Mouse (Mus musculus): ENCODE data around the gene Gm45716. TPM values are rescaled to one million over a fixed set of nuclear protein-coding genes. Genes with fewer than 3 reads are reported as not detected.

Gm45716 gene
- polyA plus RNA-seq, 1 experiment from 2014 or later, result 21.4 TPM

GRCm38 (mm10) chr11:90264180-90264579, 76.7 kb downstream of the Gm45716 start:
- Histone ChIP-seq H3K9me3 (replicated peaks; ENCODE audit: control insufficient read depth, low read length) (no peaks in the 10 kb centered on the region), H3K36me3 (ENCODE audit: control insufficient read depth, insufficient read depth, low read length) (peaks cover 49% of the 10 kb centered on the region), H3K9ac (ENCODE audit: low read length) (no peak overlapping the region), H3K27me3 (replicated peaks; ENCODE audit: control insufficient read depth, insufficient read depth, low read length) (no peaks in the 10 kb centered on the region), H3K4me3 (ENCODE audit: low read depth, low read length) (no peak overlapping the region), H3K27ac (ENCODE audit: low read depth, low read length) (no peak overlapping the region), H3K4me2 (ENCODE audit: low read length) (no peak overlapping the region), H3K4me1 (ENCODE audit: control insufficient read depth, insufficient read depth, low read length) (no peaks in the 10 kb centered on the region; the same call in 1 of the 2 replicates)
- DNase-seq (ENCODE audit: low spot score) (no peak), ATAC-seq (no peak)
- 90% methylated on average over 11 of the region's 11 CpGs for WGBS

GRCm38 (mm10) chr11:90265581-90265980, 78.1 kb downstream of the Gm45716 start:
- peaks cover 5% of the 10 kb centered on the region; the same call in 1 of the 2 replicates for H3K4me1 ChIP-seq (ENCODE audit: control insufficient read depth, insufficient read depth, low read length)
- no peak overlapping the region for H3K9ac ChIP-seq (ENCODE audit: low read length)
- no peaks in the 10 kb centered on the region for H3K27me3 ChIP-seq (replicated peaks; ENCODE audit: control insufficient read depth, insufficient read depth, low read length)
- no peak overlapping the region for H3K27ac ChIP-seq (ENCODE audit: low read depth, low read length)
- no peak overlapping the region for H3K4me3 ChIP-seq (ENCODE audit: low read depth, low read length)
- no peak for DNase-seq (ENCODE audit: low spot score)
- no peaks in the 10 kb centered on the region for H3K9me3 ChIP-seq (replicated peaks; ENCODE audit: control insufficient read depth, low read length)
- ATAC-seq, result no peak
- H3K36me3 ChIP-seq (ENCODE audit: control insufficient read depth, insufficient read depth, low read length), result peaks cover 39% of the 10 kb centered on the region
- no peak overlapping the region for H3K4me2 ChIP-seq (ENCODE audit: low read length)
- WGBS, result 88% methylated on average over 7 of the region's 7 CpGs

- no peak overlapping the region for H3K4me2 ChIP-seq (ENCODE audit: low read length)
- H3K27me3 ChIP-seq (replicated peaks; ENCODE audit: control insufficient read depth, insufficient read depth, low read length), result no peaks in the 10 kb centered on the region
- no peak for DNase-seq (ENCODE audit: low spot score)
- no peak overlapping the region for H3K4me3 ChIP-seq (ENCODE audit: low read depth, low read length)
- no peaks in the 10 kb centered on the region for H3K9me3 ChIP-seq (replicated peaks; ENCODE audit: control insufficient read depth, low read length)
- no peak for ATAC-seq
- peaks cover 5% of the 10 kb centered on the region; the same call in 1 of the 2 replicates for H3K4me1 ChIP-seq (ENCODE audit: control insufficient read depth, insufficient read depth, low read length)
- WGBS, result 68% methylated on average over 5 of the region's 5 CpGs
- no peak overlapping the region for H3K27ac ChIP-seq (ENCODE audit: low read depth, low read length)
- H3K36me3 ChIP-seq (ENCODE audit: control insufficient read depth, insufficient read depth, low read length), result peaks cover 22% of the 10 kb centered on the region
- H3K9ac ChIP-seq (ENCODE audit: low read length), result no peak overlapping the region
Observed at GRCm38 (mm10) chr11:90268934-90269333, 81.5 kb downstream of the Gm45716 start.

- peaks cover 22% of the 10 kb centered on the region for H3K36me3 ChIP-seq (ENCODE audit: control insufficient read depth, insufficient read depth, low read length)
- ATAC-seq (peak; percentile 26; the same call in 1 of the 2 replicates), DNase-seq (ENCODE audit: low spot score) (peak; percentile 38)
- no peaks in the 10 kb centered on the region for H3K9me3 ChIP-seq (replicated peaks; ENCODE audit: control insufficient read depth, low read length)
- H3K27ac ChIP-seq (ENCODE audit: low read depth, low read length), result no peak overlapping the region
- no peak overlapping the region for H3K4me3 ChIP-seq (ENCODE audit: low read depth, low read length)
- H3K4me2 ChIP-seq (ENCODE audit: low read length), result peak overlapping the region; percentile 24; the same call in 1 of the 2 replicates
- H3K9ac ChIP-seq (ENCODE audit: low read length), result no peak overlapping the region
- no peaks in the 10 kb centered on the region for H3K27me3 ChIP-seq (replicated peaks; ENCODE audit: control insufficient read depth, insufficient read depth, low read length)
- H3K4me1 ChIP-seq (ENCODE audit: control insufficient read depth, insufficient read depth, low read length), result peaks cover 5% of the 10 kb centered on the region; the same call in 1 of the 2 replicates
- WGBS, result 21% methylated on average over 18 of the region's 18 CpGs
Observed at GRCm38 (mm10) chr11:90269398-90270123, 82.1 kb downstream of the Gm45716 start.

- no peak overlapping the region for H3K9ac ChIP-seq (ENCODE audit: low read length)
- ATAC-seq, result no peak
- no peak for DNase-seq (ENCODE audit: low spot score)
- H3K27ac ChIP-seq (ENCODE audit: low read depth, low read length), result no peak overlapping the region
- H3K36me3 ChIP-seq (ENCODE audit: control insufficient read depth, insufficient read depth, low read length), result peaks cover 22% of the 10 kb centered on the region
- no peak overlapping the region for H3K4me3 ChIP-seq (ENCODE audit: low read depth, low read length)
- no peaks in the 10 kb centered on the region for H3K9me3 ChIP-seq (replicated peaks; ENCODE audit: control insufficient read depth, low read length)
- no peaks in the 10 kb centered on the region for H3K27me3 ChIP-seq (replicated peaks; ENCODE audit: control insufficient read depth, insufficient read depth, low read length)
- H3K4me2 ChIP-seq (ENCODE audit: low read length), result no peak overlapping the region
- 79% methylated on average over 11 of the region's 11 CpGs for WGBS
- H3K4me1 ChIP-seq (ENCODE audit: control insufficient read depth, insufficient read depth, low read length), result peaks cover 5% of the 10 kb centered on the region; the same call in 1 of the 2 replicates
Observed at GRCm38 (mm10) chr11:90270132-90270877, 82.8 kb downstream of the Gm45716 start.

- Histone ChIP-seq H3K27me3 (replicated peaks; ENCODE audit: control insufficient read depth, insufficient read depth, low read length) (no peaks in the 10 kb centered on the region), H3K9me3 (replicated peaks; ENCODE audit: control insufficient read depth, low read length) (no peaks in the 10 kb centered on the region), H3K4me3 (ENCODE audit: low read depth, low read length) (no peak overlapping the region), H3K4me2 (ENCODE audit: low read length) (no peak overlapping the region), H3K9ac (ENCODE audit: low read length) (no peak overlapping the region), H3K4me1 (ENCODE audit: control insufficient read depth, insufficient read depth, low read length) (peaks cover 5% of the 10 kb centered on the region; the same call in 1 of the 2 replicates), H3K27ac (ENCODE audit: low read depth, low read length) (no peak overlapping the region), H3K36me3 (ENCODE audit: control insufficient read depth, insufficient read depth, low read length) (peaks cover 29% of the 10 kb centered on the region)
- 32% methylated on average over 1 of the region's 1 CpGs for WGBS
- ATAC-seq (no peak), DNase-seq (ENCODE audit: low spot score) (no peak)
Observed at GRCm38 (mm10) chr11:90274187-90274586, 86.7 kb downstream of the Gm45716 start.

- H3K4me1 ChIP-seq (ENCODE audit: control insufficient read depth, insufficient read depth, low read length), result no peaks in the 10 kb centered on the region
- no peak for ATAC-seq
- no peak overlapping the region for H3K27ac ChIP-seq (ENCODE audit: low read depth, low read length)
- H3K4me2 ChIP-seq (ENCODE audit: low read length), result no peak overlapping the region
- no peak for DNase-seq (ENCODE audit: low spot score)
- no peak overlapping the region for H3K9ac ChIP-seq (ENCODE audit: low read length)
- peaks cover 28% of the 10 kb centered on the region for H3K36me3 ChIP-seq (ENCODE audit: control insufficient read depth, insufficient read depth, low read length)
- no peaks in the 10 kb centered on the region for H3K27me3 ChIP-seq (replicated peaks; ENCODE audit: control insufficient read depth, insufficient read depth, low read length)
- WGBS, result 86% methylated on average over 7 of the region's 7 CpGs
- H3K9me3 ChIP-seq (replicated peaks; ENCODE audit: control insufficient read depth, low read length), result no peaks in the 10 kb centered on the region
- no peak overlapping the region for H3K4me3 ChIP-seq (ENCODE audit: low read depth, low read length)
Observed at GRCm38 (mm10) chr11:90275663-90276062, 88.2 kb downstream of the Gm45716 start.

- no peak overlapping the region for H3K27ac ChIP-seq (ENCODE audit: low read depth, low read length)
- no peak overlapping the region for H3K4me2 ChIP-seq (ENCODE audit: low read length)
- H3K36me3 ChIP-seq (ENCODE audit: control insufficient read depth, insufficient read depth, low read length), result peaks cover 25% of the 10 kb centered on the region
- H3K4me3 ChIP-seq (ENCODE audit: low read depth, low read length), result no peak overlapping the region
- no peaks in the 10 kb centered on the region for H3K4me1 ChIP-seq (ENCODE audit: control insufficient read depth, insufficient read depth, low read length)
- DNase-seq (ENCODE audit: low spot score), result no peak
- no peak for ATAC-seq
- no peaks in the 10 kb centered on the region for H3K9me3 ChIP-seq (replicated peaks; ENCODE audit: control insufficient read depth, low read length)
- no peaks in the 10 kb centered on the region for H3K27me3 ChIP-seq (replicated peaks; ENCODE audit: control insufficient read depth, insufficient read depth, low read length)
- H3K9ac ChIP-seq (ENCODE audit: low read length), result no peak overlapping the region
- WGBS, result 91% methylated on average over 8 of the region's 8 CpGs
Observed at GRCm38 (mm10) chr11:90276150-90276549, 88.7 kb downstream of the Gm45716 start.

- no peaks in the 10 kb centered on the region for H3K9me3 ChIP-seq (replicated peaks; ENCODE audit: control insufficient read depth, low read length)
- H3K4me2 ChIP-seq (ENCODE audit: low read length), result no peak overlapping the region
- no peak for ATAC-seq
- no peak overlapping the region for H3K4me3 ChIP-seq (ENCODE audit: low read depth, low read length)
- no peaks in the 10 kb centered on the region for H3K4me1 ChIP-seq (ENCODE audit: control insufficient read depth, insufficient read depth, low read length)
- no peak overlapping the region for H3K9ac ChIP-seq (ENCODE audit: low read length)
- H3K36me3 ChIP-seq (ENCODE audit: control insufficient read depth, insufficient read depth, low read length), result peaks cover 25% of the 10 kb centered on the region
- WGBS, result 92% methylated on average over 12 of the region's 12 CpGs
- DNase-seq (ENCODE audit: low spot score), result no peak
- no peak overlapping the region for H3K27ac ChIP-seq (ENCODE audit: low read depth, low read length)
- no peaks in the 10 kb centered on the region for H3K27me3 ChIP-seq (replicated peaks; ENCODE audit: control insufficient read depth, insufficient read depth, low read length)
Observed at GRCm38 (mm10) chr11:90276561-90276960, 89.1 kb downstream of the Gm45716 start.

Data from forebrain, embryonic 14.5 days (tissue).